8 mouse cellular contexts compared by ENCODE assay signal in genomic region chr11:98342000-98342945, GRCm38 (mm10). TPM values are rescaled to one million over a fixed set of nuclear protein-coding genes. Genes with fewer than 3 reads are reported as not detected.
DNase-seq lines count a peak whose midpoint lies in the region; ATAC-seq and TF ChIP-seq lines count a peak whose summit lies in the region.

No protein-coding gene starts in this region.

- peak; percentile 99 for TF ChIP-seq CTCF in spleen, adult 2 months (IDR thresholded peaks at IDR 0.05; ENCODE audit: extremely low read depth, insufficient read depth, insufficient read length, insufficient replicate concordance)

- no peak overlapping the region for H3K9ac ChIP-seq in embryonic facial prominence, embryonic 13.5 days
- no peak overlapping the region; the same call in 1 of the 2 replicates for H3K9ac ChIP-seq in limb, embryonic 13.5 days
- H3K9ac ChIP-seq in midbrain, embryonic 16.5 days (ENCODE audit: low read depth, low read length): peak overlapping the region; percentile 27

- peaks cover 87% of the 10 kb centered on the region for H3K27me3 ChIP-seq in embryonic facial prominence, embryonic 13.5 days
- peaks cover 89% of the 10 kb centered on the region for H3K27me3 ChIP-seq in limb, embryonic 13.5 days
- H3K27me3 ChIP-seq in midbrain, embryonic 16.5 days (ENCODE audit: control insufficient read depth, insufficient read depth, low read depth, low read length): peaks cover 52% of the 10 kb centered on the region
- peaks cover 17% of the 10 kb centered on the region for H3K27me3 ChIP-seq in spleen, adult 2 months (ENCODE audit: control insufficient read depth, insufficient read depth, low read length)

- H3K4me2 ChIP-seq in embryonic facial prominence, embryonic 13.5 days: peak overlapping the region; percentile 58
- peak overlapping the region; percentile 66 for H3K4me2 ChIP-seq in limb, embryonic 13.5 days (replicated peaks)
- H3K4me2 ChIP-seq in midbrain, embryonic 16.5 days (ENCODE audit: low read length): peak overlapping the region; percentile 55

- H3K36me3 ChIP-seq in embryonic facial prominence, embryonic 13.5 days: no peaks in the 10 kb centered on the region
- no peaks in the 10 kb centered on the region for H3K36me3 ChIP-seq in limb, embryonic 13.5 days
- no peaks in the 10 kb centered on the region for H3K36me3 ChIP-seq in midbrain, embryonic 16.5 days (ENCODE audit: control insufficient read depth, insufficient read depth, low read length)
- no peaks in the 10 kb centered on the region for H3K36me3 ChIP-seq in spleen, adult 2 months (ENCODE audit: control insufficient read depth, insufficient read depth, low read length)

- peaks cover 29% of the 10 kb centered on the region for H3K4me1 ChIP-seq in embryonic facial prominence, embryonic 13.5 days
- peaks cover 31% of the 10 kb centered on the region for H3K4me1 ChIP-seq in limb, embryonic 13.5 days
- peaks cover 7% of the 10 kb centered on the region for H3K4me1 ChIP-seq in midbrain, embryonic 16.5 days (ENCODE audit: control insufficient read depth, insufficient read depth, low read length)
- H3K4me1 ChIP-seq in spleen, adult 2 months (ENCODE audit: control insufficient read depth, insufficient read depth, insufficient read length): peaks cover 8% of the 10 kb centered on the region

- peak; percentile 34; the same call in 1 of the 2 replicates for ATAC-seq in embryonic facial prominence, embryonic 13.5 days (ENCODE audit: insufficient number of reproducible peaks, insufficient read depth, low FRiP score, low TSS enrichment, low read depth)
- ATAC-seq in limb, embryonic 13.5 days (ENCODE audit: low FRiP score, low read depth): peak; percentile 57; the same call in 1 of the 2 replicates
- peak; percentile 32; the same call in 1 of the 2 replicates for ATAC-seq in midbrain, embryonic 16.5 days

- under 1% methylated on average over 29 of the region's 29 CpGs for WGBS in embryonic facial prominence, embryonic 13.5 days
- 2% methylated on average over 29 of the region's 29 CpGs for WGBS in limb, embryonic 13.5 days
- WGBS in midbrain, embryonic 16.5 days: under 1% methylated on average over 26 of the region's 29 CpGs
- WGBS in spleen, adult 2 months: 7% methylated on average over 29 of the region's 29 CpGs

- TF ChIP-seq POLR2A in spleen, adult 2 months (IDR thresholded peaks at IDR 0.05; ENCODE audit: low read depth, low read length): no peak

- peak; percentile 78 for DNase-seq in 3134 (ENCODE audit: extremely low read depth, insufficient read length, low spot score)
- DNase-seq in adrenal gland, postnatal 25 days: peak; percentile 92
- DNase-seq in heart, adult 8-10 months (ENCODE audit: low spot score): peak; percentile 96
- DNase-seq in kidney, adult 8-10 months: peak; percentile 89 to 99
- peak; percentile 70 to 79 for DNase-seq in spleen, adult 2 months (ENCODE audit: low read depth in 1 of 2, low spot score in 2 of 2)

- no peaks in the 10 kb centered on the region for H3K9me3 ChIP-seq in embryonic facial prominence, embryonic 13.5 days
- H3K9me3 ChIP-seq in limb, embryonic 13.5 days: no peaks in the 10 kb centered on the region
- no peaks in the 10 kb centered on the region for H3K9me3 ChIP-seq in midbrain, embryonic 16.5 days (replicated peaks; ENCODE audit: control insufficient read depth, low read length, poor library complexity, severe bottlenecking)

- peak overlapping the region; percentile 30 for H3K4me3 ChIP-seq in embryonic facial prominence, embryonic 13.5 days
- peak overlapping the region; percentile 32 for H3K4me3 ChIP-seq in limb, embryonic 13.5 days
- peak overlapping the region; percentile 26 for H3K4me3 ChIP-seq in midbrain, embryonic 16.5 days (ENCODE audit: low read depth, low read length)
- no peak overlapping the region for H3K4me3 ChIP-seq in spleen, adult 2 months (ENCODE audit: extremely low read depth, insufficient read depth, insufficient read length)

- H3K27ac ChIP-seq in embryonic facial prominence, embryonic 13.5 days: no peak overlapping the region; the same call in 1 of the 2 replicates
- H3K27ac ChIP-seq in limb, embryonic 13.5 days: no peak overlapping the region
- H3K27ac ChIP-seq in midbrain, embryonic 16.5 days (ENCODE audit: low read length): no peak overlapping the region
- no peak overlapping the region for H3K27ac ChIP-seq in spleen, adult 2 months (ENCODE audit: insufficient read depth, low read length)

RNA-seq across cellular contexts. Expression of gene Ppp1r1b, which starts 5.9 kb away (rescaled TPM):
- 0.24 TPM in 1 of 2 replicates, not detected in the other for total RNA-seq in adrenal gland, postnatal 25 days (2021)
- 1.2 and 2.0 TPM in 2 replicates for polyA plus RNA-seq in embryonic facial prominence, embryonic 13.5 days (2015; fragmentation: Nextera tagmentation; extraction: Ambion mirVana)
- 10 to 100 TPM in 2 of 4 experiments, 1 to 10 TPM in 2; 4.0 to 11.3 (median 7.1) TPM for total RNA-seq in heart, adult 8-10 months (2022)
- polyA plus RNA-seq in limb, embryonic 13.5 days (2015; fragmentation: Nextera tagmentation; extraction: Ambion mirVana): 1.5 and 1.9 TPM in 2 replicates
- 2.4 and 2.9 TPM in 2 replicates for polyA plus RNA-seq in midbrain, embryonic 16.5 days (2015; fragmentation: Nextera tagmentation; extraction: Ambion mirVana)
- 0.27 and 0.44 TPM in 2 replicates for polyA plus RNA-seq in spleen, adult 2 months (2012; rRNA removed)

RNA-seq across cellular contexts. Expression of gene Neurod2, which starts 12.8 kb away (rescaled TPM):
- total RNA-seq in adrenal gland, postnatal 25 days (2021): not detected in 2 replicates
- 0.17 and 0.48 TPM in 2 replicates for polyA plus RNA-seq in embryonic facial prominence, embryonic 13.5 days (2015; fragmentation: Nextera tagmentation; extraction: Ambion mirVana)
- not detected for total RNA-seq in heart, adult 8-10 months (2022)
- not detected in 2 replicates for polyA plus RNA-seq in limb, embryonic 13.5 days (2015; fragmentation: Nextera tagmentation; extraction: Ambion mirVana)
- 4.5 and 5.6 TPM in 2 replicates for polyA plus RNA-seq in midbrain, embryonic 16.5 days (2015; fragmentation: Nextera tagmentation; extraction: Ambion mirVana)
- not detected in 2 replicates for polyA plus RNA-seq in spleen, adult 2 months (2012; rRNA removed)

RNA-seq across cellular contexts. Expression of gene Stard3, which starts 15.9 kb away (rescaled TPM):
- 23.6 and 23.9 TPM in 2 replicates for total RNA-seq in adrenal gland, postnatal 25 days (2021)
- 38.3 and 42.3 TPM in 2 replicates for polyA plus RNA-seq in embryonic facial prominence, embryonic 13.5 days (2015; fragmentation: Nextera tagmentation; extraction: Ambion mirVana)
- total RNA-seq in heart, adult 8-10 months (2022): 10 to 100 TPM; 17.2 to 28.8 (median 23.7) TPM
- 41.9 and 43.2 TPM in 2 replicates for polyA plus RNA-seq in limb, embryonic 13.5 days (2015; fragmentation: Nextera tagmentation; extraction: Ambion mirVana)
- polyA plus RNA-seq in midbrain, embryonic 16.5 days (2015; fragmentation: Nextera tagmentation; extraction: Ambion mirVana): 32.9 and 37.0 TPM in 2 replicates
- polyA plus RNA-seq in spleen, adult 2 months (2012; rRNA removed): 70.7 and 80.2 TPM in 2 replicates

RNA-seq across cellular contexts. Expression of gene Tcap, which starts 41.3 kb away (rescaled TPM):
- total RNA-seq in adrenal gland, postnatal 25 days (2021): 0.91 TPM in 1 of 2 replicates, not detected in the other
- 0.89 and 1.1 TPM in 2 replicates for polyA plus RNA-seq in embryonic facial prominence, embryonic 13.5 days (2015; fragmentation: Nextera tagmentation; extraction: Ambion mirVana)
- 1,000 to 10,000 TPM; 2,176 to 4,520 (median 3,450) TPM for total RNA-seq in heart, adult 8-10 months (2022)
- polyA plus RNA-seq in limb, embryonic 13.5 days (2015; fragmentation: Nextera tagmentation; extraction: Ambion mirVana): 11.3 and 12.9 TPM in 2 replicates
- 0.22 TPM in 1 of 2 replicates, not detected in the other for polyA plus RNA-seq in midbrain, embryonic 16.5 days (2015; fragmentation: Nextera tagmentation; extraction: Ambion mirVana)
- polyA plus RNA-seq in spleen, adult 2 months (2012; rRNA removed): 0.42 and 0.43 TPM in 2 replicates

RNA-seq across cellular contexts. Expression of gene Pnmt, which starts 44.0 kb away (rescaled TPM):
- 458 and 547 TPM in 2 replicates for total RNA-seq in adrenal gland, postnatal 25 days (2021)
- 0.45 and 1.3 TPM in 2 replicates for polyA plus RNA-seq in embryonic facial prominence, embryonic 13.5 days (2015; fragmentation: Nextera tagmentation; extraction: Ambion mirVana)
- 1 to 10 TPM in 3 of 4 experiments, not detected in 1; 1.2 to 1.6 (median 1.4) TPM for total RNA-seq in heart, adult 8-10 months (2022)
- 1.4 and 1.6 TPM in 2 replicates for polyA plus RNA-seq in limb, embryonic 13.5 days (2015; fragmentation: Nextera tagmentation; extraction: Ambion mirVana)
- polyA plus RNA-seq in midbrain, embryonic 16.5 days (2015; fragmentation: Nextera tagmentation; extraction: Ambion mirVana): 1.5 and 1.7 TPM in 2 replicates
- polyA plus RNA-seq in spleen, adult 2 months (2012; rRNA removed): 0.07 TPM in 1 of 2 replicates, not detected in the other
